Mouse (Mus musculus): ENCODE results near the gene Cyb5d1.

Gene Cyb5d1

DNA sequence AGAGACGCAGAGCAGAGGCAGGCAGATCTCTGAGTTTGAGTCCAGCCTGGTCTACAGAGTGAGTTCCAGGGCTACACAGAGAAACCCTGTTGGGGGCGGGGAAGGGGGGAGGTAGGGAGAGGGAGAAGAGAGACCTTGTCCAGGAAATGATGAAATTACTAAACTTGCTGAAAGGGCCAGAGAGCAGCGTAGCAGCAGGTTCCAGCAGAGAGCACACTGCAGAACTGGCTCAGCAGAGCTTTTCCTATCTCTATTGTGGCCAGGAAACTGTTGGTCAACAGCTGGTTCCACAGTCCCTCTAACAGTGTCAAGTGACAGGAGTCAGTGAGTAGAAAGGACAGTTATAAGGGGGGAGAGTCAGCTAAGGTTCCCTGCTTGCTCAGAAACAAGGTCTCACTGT lies 15.8 kb downstream of the Cyb5d1 start:
- no peak for DNase-seq (ENCODE audit: low read depth)

DNA sequence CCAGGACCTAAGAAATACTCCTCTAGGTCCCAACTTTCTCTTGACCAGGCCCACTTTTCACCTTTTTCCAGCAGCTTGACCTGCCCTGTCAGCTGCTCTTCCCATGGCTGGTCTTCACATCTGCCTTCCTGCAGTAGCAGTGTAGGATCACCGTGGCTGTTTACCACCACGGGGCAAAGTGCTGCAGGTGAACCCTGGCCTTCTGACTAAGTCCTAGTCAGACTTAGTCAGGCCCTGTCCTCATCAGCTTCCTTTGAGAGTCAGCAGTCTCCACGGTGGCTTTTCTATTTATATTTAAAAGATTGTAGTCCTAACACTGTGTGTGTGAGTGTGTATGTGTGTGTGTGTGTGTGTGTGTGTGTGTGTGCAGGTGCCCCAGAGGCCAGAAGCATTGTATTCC lies 17.7 kb downstream of the Cyb5d1 start:
- DNase-seq (ENCODE audit: low read depth) = no peak

DNA sequence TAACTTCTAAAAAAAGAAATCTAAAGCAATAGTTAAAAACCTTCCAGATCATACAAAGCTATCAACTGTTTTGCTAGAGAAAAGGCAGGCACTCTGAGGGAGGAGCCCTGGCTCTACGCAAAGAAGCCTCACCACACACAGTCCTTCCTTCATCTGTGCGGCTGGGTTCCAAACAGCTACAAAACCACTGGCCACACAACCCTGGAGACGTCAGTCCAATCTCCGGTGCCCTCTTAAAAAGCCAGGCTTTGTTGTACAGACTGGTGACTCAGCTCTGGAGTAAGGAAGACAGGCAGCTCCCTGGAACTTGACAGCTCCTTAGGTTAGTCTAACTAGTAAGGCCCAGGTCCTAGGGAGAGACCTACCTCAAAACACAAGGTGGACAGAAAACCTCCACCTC lies 19.8 kb downstream of the Cyb5d1 start:
- no peak for DNase-seq (ENCODE audit: low read depth)

DNA sequence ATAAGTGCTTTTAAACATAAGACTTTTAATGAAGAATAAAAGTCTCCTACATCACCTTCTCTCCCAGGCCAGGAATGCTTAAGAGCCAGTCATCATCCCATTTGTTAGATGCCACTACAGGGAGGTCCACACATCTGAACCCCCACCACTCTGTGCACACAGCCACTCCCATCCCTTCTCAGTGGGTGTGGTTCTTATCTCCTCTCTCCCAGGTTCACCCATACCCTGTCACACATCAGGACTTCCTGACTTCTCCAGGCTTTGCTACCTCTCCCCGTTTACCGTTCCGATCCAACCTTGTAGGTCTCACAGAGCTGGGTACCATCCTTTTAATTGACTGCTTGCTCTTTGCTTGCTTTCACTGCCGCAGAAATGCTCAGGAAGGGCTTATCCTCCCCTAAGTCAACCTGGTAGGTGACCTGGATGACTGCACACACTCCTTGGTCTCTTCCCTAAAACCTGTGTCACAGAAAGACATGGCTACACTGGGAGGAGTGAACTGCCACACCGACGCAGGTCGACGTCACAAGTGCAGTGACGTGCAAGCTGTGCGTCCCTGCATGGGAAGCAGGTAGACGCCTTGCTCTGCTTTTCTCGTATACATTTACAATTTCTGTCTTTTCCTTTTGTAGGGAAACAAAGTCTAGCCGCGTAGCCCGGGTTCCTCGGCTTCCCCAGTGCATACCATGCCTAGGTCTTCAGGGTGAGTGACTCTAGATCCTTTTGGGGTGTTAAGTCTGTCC lies 22.0 kb downstream of the Cyb5d1 start:
- DNase-seq (ENCODE audit: low read depth) = no peak

DNA sequence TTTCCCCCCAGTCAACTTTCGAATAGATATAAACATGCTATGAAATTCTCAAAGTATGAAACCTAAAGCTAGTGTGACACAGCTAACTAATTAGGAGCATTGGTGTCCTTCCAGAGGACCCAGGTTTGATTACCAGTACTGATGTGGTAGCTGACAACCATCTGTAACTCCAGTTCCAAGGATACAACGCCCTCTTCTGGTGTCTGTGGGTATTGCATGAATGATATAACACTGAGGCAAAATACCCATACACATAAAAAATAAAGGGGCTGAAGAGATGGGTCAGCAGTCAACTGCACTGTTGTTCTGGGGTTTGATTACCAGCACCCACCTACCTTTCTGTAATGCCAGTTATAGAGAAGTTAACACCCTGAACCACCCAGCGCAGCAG lies 22.7 kb downstream of the Cyb5d1 start:
- DNase-seq (ENCODE audit: low read depth) = no peak

DNA sequence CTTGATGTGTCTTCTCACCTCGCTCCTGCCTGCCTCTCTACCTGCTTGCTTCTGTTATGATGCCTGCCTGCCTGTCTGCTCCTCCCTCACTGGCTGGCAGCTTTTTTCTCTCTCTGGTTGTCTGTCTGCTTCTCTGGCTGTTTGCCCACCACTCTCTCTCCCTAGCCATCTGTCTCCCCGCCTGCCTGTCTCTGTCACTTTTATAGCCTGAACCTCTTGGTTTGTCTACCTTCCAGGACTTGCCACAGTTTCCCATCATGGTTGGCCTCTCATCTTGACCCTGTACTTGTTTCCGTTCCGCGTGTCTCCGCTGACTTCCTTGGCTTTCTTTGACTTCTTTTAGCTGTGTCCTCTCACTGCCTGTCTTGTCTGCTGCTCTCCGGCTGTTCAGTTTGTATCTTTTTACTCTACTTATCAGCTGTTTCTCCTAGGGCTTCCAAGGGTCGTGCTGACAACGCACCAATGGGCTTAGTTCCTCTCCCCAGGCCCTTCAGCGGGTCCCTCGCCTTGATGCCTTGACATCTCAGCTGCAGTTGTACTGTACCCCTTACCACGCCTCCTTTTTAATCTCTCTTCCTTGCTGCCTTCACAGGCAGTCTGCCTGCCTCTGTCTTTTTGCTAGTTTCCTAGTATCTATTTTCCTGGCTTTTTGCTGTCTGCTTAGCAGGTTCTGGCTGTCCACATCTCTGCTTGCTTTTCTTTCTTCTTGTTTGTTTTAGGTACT lies 23.2 kb downstream of the Cyb5d1 start:
- DNase-seq (ENCODE audit: low read depth) = no peak

DNA sequence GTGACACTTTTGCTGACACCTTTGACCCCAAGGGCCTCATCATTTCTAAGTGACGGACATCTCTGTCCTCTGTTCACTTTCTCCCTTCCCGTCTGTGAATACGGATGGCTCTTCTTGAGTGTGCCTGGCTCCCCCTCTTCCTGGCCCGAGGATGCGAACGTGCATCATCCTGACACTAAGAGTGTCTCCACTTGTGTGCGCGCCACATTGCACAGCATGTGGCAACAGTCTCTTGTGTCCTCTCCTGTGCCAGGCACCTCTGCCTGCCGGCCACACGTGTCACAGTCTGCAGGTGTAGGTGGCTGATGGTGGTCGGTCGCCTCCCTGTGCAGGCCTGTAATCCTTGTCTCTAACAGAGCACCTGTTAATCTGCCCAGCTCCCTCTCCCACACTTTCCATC lies 23.8 kb downstream of the Cyb5d1 start:
- DNase-seq (ENCODE audit: low read depth) = no peak

DNA sequence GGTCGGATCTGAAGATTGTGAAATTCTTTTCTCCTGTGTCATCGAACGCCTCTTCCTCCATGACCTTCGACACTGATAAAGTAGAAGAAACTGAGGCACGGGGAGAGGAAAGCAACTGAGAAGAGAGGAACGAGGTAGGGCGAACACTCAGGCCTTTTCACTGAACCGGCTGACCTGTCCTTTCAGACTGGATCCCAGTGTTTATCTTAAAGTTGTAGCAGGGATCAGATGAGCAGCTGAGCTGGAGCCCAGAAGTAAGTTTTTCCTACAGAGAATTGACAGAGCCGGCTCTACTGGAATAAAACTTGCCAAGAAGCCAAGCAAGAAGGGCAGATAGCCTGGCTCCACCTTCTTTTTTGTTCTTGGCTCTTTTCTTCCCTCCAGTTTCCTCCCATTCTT lies 24.6 kb downstream of the Cyb5d1 start:
- no peak for DNase-seq (ENCODE audit: low read depth)

DNA sequence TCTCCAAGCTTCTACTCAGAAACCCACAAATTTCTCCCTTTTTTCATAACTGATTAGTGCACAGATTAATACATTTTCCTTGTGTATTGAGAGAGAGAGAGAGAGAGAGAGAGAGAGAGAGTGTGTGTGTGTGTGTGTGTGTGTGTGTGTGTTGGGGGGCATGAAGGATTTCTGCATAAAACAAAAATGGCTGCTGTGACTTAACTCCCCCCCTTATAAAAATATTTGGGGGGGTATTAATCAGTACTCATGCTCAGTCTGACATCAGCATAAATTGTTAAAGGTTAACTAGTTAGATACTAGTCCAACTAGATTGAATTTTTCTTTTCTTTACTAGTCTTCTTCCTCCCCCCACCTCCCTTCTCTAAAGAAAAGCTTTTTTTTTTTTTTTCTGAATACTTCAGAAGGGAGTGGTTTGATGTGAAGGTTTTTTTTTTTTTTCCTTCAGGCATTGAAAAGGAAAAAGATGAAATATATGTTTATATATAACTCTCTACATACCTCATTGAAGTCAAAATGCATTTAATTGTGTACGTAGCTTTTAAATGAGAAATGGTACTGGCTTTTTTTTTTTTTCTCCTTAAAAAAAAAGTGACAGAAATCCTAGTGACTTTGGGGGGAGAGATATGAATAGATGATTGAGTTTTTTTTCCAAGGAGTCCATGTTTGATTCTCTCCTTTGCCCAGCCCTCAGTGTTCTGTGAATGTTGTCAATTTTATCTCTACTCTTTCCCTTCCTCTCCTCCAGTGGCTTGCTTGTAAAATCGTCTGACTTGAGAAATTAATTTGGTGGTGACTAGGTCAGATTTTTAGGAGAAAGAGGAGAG lies 25.2 kb downstream of the Cyb5d1 start:
- no peak for DNase-seq (ENCODE audit: low read depth)

DNA sequence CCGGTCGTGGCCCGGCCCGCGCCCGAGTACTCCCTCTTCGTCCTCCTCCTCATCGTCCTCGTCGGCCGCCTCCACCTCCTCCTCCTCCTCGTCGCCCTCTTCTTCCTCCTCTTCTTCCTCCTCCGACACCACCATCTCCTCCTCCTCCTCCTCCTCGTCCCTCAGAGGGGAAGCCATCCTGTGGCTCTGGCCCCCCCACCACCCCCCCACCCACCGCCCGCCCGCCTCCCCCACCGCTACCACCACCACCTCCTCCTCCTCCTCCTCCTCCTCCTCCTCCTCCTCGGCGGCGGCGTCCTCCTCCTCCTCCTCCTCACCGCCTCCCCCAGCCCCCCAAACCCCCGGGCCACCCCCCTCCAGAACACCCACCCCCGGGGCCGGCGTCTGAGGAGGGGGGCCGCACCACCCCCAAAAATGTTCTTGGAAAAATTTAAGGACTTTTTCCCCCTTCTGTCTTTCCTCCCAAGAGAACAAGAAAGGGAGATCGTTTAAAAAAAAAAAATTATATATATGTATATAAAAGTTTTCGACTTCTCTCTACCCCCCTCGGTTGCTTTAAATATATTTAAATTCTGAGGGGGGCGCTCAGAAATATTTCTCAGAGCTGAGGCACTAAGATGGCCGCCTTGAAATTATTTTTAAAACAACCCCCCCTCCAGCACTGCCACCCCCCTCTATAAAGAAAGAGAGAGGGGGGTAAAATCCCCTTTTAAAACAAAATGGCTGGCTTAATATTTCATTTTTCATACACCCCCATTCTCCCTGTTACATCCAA lies 26.0 kb downstream of the Cyb5d1 start, which contains the start of gene Chd3:
Gene Chd3, minus strand, starts transcription at position 192 of the 775 bp plus-strand sequence.
- DNase-seq (ENCODE audit: low read depth) = no peak

DNA sequence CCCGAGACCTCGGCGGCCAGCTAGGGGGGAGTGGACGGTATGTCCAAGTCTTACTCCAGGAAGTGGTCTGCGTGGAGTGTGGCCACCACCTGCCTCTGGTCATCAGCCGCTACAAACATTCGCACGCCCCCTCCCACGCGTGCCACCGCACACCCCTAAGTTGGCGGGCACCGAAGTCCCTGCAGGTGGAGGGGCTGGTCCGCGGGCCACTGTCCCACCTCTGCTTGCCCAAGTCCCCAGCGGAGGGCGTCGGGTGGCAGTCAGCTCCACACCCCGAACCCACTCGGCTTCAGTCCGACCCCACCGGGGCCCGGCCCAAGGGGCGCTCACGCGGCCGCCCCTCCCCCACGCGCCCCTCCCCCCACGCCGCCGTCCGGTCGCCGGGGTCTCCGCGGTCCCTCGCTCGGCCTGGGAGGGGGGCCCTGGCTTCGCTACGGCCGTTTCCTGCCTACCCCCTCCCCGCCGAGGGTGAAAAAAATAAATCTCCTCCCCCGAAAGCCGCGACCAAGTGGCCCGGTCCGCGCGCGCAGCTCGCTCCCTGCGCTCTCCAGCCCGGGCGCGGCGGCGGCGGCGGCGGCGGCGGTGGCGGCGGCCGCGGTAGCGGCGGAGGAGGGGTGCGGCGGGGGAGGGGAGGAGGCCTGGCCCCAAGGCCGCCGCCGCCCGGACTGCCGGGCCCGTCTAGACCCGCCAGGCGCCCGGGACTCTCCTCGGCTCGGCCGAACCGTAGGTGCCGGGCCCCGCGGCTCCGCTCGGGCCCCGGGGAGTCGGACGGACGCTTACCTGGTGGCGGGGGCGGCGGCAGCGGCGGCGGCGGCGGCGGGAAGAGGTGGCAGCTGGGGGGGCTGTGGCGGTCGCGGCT lies 26.8 kb downstream of the Cyb5d1 start:
- no peak for DNase-seq (ENCODE audit: low read depth)

DNA sequence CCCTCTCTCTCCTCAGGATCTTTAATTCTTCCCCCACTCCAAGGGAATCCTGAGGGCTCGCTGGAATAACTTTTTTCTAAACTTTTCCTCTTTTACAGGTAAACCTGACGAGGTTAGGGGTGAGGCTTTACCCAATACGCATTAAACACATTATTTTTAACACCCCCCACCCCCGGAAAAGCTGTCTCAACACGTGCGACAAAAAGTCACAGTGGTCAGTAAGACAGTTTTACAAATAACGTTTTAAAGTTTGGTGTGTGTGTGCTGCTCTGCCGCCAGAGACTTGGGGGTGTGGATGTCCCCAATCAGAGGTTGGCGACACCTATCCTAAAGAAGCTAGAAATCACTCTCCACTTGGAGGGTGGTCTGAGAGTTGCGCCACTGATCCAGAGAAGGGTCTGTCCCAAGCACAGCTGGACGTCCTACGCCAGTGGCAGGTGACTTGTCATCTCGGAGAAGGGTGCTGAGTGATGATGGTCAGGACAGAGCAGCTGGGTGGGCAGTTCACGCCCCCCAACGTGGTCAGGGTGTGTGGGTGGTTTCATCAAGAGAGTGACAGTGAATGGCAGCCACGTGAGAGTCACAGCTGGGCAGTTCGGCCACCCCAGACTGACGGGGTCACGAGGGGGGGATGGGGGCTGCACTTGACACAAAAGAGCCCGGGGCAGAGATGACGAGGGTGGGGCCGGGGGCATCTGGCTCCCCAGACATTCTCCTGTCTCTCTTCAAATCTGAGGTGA lies 27.6 kb downstream of the Cyb5d1 start:
- DNase-seq (ENCODE audit: low read depth) = no peak

DNA sequence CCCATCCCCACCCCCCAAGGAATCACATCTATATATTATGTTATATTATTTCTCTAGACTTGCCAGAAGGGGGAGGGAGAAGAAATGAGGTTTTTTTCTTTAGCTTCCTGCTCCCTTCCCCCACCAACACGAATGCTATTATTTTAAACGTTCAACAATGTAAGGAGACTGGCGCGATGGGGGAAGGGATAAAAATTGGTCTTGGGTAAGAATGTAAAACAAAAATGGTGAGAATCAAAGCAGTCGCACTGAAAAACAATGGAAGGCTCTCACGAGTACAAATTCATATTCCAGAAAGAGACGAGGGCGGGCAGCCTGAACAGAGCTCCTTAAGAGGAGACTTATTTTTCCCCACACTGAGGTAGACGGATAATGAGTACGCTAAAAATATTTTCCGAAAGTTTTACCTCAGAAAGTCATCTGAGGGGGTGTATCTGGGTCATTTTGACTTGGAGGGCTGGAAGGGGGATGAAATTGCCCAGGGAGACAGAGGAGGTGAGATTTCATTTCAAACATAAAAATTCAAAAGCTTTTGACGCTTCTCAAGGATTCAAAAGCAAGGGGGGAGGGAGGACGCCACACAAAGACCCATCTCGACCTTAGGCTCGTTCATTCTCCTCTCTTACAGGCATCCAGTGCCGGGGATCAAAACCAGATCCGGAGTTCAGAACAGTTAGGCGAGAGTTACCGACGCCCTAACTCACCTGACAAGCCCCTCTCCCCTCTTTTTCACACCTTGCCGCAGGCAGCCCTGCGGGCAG lies 28.4 kb downstream of the Cyb5d1 start:
- DNase-seq (ENCODE audit: low read depth) = no peak

DNA sequence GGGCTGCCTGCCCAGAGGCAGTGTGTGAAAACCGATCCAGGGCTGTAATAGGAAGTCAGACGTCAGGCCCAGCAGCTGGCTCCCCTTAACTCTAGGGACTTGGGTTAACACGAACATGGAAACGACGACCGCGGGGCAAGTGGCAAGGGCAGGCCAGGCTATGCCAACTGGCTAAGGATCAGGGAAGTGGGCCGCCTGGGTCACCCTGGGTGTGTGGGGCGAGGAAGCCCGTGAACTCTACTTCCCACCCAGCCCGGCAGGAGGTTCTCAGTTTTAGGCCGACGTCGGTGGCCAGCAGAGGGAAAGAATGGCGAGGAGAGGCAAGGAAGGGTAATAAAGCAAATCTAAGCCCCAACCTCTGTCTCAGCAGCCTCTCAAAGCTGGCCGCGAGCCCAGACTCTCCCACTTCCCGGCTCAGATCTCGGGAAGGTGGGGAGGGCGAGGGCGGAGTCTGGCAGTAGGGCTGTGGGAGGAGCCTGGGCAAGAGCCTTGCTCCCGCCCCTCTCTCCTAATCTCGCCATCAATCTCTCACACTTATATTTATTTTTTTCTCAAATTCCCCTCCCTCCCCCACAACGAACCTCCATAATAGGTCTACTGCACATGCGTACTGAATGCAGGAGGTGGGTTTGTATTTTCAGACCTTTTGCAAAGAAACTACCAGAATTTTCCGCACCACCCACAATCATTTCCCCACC lies 29.1 kb downstream of the Cyb5d1 start:
- DNase-seq (ENCODE audit: low read depth) = no peak

DNA sequence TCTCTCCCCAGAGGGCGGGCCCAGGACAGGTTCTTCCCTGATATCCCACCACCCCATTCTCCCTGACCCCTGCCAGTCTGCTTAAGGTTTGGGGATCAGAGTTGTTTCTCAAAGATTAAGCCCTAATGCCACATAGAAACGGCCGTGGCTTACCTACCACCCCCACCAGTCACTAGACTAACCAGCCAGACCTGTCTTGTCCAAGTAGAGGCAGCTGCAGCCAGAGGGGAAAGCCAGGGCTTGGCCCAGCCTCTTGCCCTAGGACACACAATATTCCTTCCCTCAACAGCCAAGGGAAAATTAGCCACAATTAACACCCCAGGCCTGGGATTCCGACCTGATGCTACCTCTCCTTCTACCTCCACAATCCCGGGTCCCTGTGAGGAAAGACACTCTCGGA lies 29.7 kb downstream of the Cyb5d1 start:
- DNase-seq (ENCODE audit: low read depth) = no peak

DNA sequence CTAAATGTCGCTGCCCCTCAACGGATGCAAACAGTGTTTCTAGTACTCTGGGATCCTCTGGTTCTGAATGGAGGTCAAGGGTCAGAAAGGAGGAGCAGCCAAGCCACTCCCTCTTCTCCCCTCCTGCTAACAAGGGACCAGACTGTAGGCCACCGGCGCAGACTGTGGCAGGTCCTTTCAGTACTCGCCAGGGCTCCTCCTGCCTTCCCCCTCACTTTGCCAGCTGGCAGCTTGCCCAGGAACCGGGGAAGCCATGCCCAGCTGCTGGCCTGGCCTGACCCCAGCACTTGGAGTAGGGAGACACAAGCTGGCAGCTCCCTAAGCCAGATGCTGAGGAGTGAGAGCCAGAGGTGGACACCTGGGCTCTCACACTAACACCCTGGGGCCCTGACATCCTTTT lies 30.5 kb downstream of the Cyb5d1 start:
- DNase-seq (ENCODE audit: low read depth) = no peak

DNA sequence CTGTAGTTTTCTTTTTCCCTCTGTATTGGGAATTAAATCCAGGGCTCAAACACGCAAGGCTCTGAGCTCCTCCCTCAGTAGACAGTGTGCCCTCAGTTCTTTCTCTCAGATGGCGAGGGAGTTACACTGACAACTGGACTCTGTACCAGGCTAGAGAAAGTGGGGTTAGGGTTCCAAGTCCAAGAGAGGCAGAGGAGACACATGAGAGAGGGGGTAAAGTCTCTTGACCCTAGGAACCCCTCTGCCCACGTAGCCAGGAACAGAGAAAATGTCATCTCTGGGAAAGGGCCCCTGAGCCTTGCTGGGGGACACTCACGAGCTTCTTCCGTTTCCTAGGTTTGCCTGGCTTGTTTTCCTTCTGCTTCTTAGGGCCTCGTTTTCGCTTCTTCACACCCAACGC lies 31.1 kb downstream of the Cyb5d1 start:
- no peak for DNase-seq (ENCODE audit: low read depth)

DNA sequence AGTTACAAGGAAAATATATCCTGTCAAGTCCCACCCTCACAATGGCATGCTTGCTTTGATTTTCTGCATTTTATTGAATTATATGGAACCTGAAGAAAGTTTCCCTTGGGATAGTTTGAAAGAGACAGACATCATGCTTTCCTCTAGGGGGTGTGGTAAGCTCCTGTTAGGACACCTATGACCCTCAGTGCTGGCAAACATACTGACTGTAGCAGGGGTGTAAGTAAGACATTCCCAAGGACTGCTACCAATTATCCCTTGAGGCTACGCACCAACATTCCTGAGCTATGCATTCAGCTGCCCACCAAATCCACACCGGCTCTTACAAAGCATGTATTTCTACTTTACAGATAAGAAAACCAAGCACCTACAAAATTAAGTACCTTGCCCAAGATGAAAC lies 33.0 kb downstream of the Cyb5d1 start:
- no peak for DNase-seq (ENCODE audit: low read depth)

DNA sequence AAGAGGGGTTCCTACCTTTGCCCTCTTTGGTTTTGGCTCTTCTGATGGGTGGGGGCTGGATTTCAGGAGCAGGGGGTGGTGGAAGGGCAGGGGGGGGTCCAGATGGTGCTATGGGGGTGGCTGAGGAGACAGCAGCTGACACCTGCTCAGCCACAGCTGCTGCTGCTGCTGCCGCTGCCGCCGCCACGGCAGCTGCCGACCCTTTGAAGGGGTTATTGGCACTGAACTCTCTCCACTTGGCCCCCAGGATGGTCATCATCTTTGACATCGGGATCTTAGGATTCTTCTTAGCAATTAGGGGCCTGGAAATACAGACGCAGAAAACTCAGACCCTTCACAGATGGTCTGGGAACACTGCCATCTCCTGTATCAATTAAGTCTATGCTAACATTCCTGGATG lies 33.4 kb downstream of the Cyb5d1 start:
- no peak for DNase-seq (ENCODE audit: low read depth)
